Mouse (Mus musculus) bone marrow, adult 2 months (tissue): ENCODE measurements around the gene Rbmx2.

Experiments
- CTCF ChIP-seq: fragments of 200-500 bp; IDR thresholded peaks from 2 replicates; pipeline ENCODE4 v1.5.1; 2011; ENCODE audit warnings: low read length, control low read depth; ENCODE audit not compliant: control insufficient read depth, insufficient read depth
- POLR2A ChIP-seq: fragments of 200-500 bp; IDR thresholded peaks from 2 replicates; pipeline ENCODE4 v1.6.1; 2011; ENCODE audit warnings: low read depth, mild to moderate bottlenecking, control low read depth, low read length, borderline replicate concordance; ENCODE audit not compliant: control insufficient read depth

GRCm38 (mm10) chrX:48754710-48755283 lies 60.0 kb downstream of the Rbmx2 start:
- TF ChIP-seq CTCF (no peak), POLR2A (no peak)
